Mouse (Mus musculus) small intestine, adult 2 months (tissue): Measurements from ENCODE around the gene Cckbr.

Experiments used
- CTCF ChIP-seq: fragments of 200-500 bp; IDR thresholded peaks from 2 replicates; pipeline ENCODE4 v1.5.1; 2012; ENCODE audit warnings: low read depth, mild to moderate bottlenecking, control low read depth, inconsistent platforms, low read length, moderate library complexity, mixed read lengths; ENCODE audit not compliant: insufficient replicate concordance, insufficient read length; ENCODE audit errors: extremely low read depth
- POLR2A ChIP-seq: fragments of 200-500 bp; IDR thresholded peaks from 2 replicates; pipeline ENCODE4 v1.6.1; 2012; ENCODE audit warnings: low read depth, mild to moderate bottlenecking, control low read depth, inconsistent platforms, low read length, moderate library complexity

DNA sequence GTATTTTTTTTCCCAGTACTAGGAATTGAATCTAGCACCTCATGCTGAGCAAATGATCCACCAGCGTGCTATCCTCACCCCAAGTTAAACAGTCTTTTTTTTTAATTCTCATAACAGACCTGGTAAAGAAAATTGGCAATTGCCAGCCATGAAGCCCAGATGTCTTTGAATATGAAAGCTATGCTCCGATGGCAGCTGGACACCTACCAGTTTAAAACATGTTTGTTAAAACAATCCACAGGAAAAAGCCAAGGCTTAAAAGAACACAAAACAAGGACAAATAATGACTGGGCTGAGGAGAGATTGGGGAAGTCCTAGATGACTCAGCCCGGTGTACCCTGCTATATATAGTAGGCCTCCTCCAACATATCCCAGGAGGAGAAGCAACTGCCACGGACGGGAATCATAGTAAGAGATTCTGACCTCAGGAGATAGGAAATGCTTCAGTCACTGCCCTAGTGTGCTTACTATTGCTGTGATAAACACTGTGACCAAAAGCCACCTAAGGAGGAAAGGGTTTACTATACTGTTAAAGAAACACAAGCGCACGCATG, 49.9 kb downstream of the Cckbr start:
- TF ChIP-seq CTCF (no peak), POLR2A (no peak)
